Mouse (Mus musculus): ENCODE data around the gene Gpr153. TPM values are rescaled to one million over a fixed set of nuclear protein-coding genes. Genes with fewer than 3 reads are reported as not detected.

Gene Gpr153
- polyA plus RNA-seq, 1 experiment from 2014 or later: 9.5 TPM

GRCm38 (mm10) chr4:152270599-152270998, 3.4 kb upstream of the Gpr153 start:
- 80% methylated on average over 9 of the region's 9 CpGs for WGBS
- no peak for DNase-seq (ENCODE audit: low spot score, missing footprints)
- Histone ChIP-seq H3K4me3 (ENCODE audit: low read depth, low read length) (no peak overlapping the region), H3K36me3 (ENCODE audit: control insufficient read depth, insufficient read depth, low read length) (no peaks in the 10 kb centered on the region), H3K4me1 (ENCODE audit: control insufficient read depth, insufficient read depth, low read length) (peaks cover 15% of the 10 kb centered on the region), H3K9me3 (ENCODE audit: control insufficient read depth, low read length) (no peaks in the 10 kb centered on the region), H3K4me2 (no peak overlapping the region), H3K9ac (ENCODE audit: low read length) (no peak overlapping the region), H3K27me3 (ENCODE audit: control insufficient read depth, insufficient read depth, low read length) (peaks cover 18% of the 10 kb centered on the region), H3K27ac (ENCODE audit: low read depth, low read length) (no peak overlapping the region)
- ATAC-seq (ENCODE audit: low FRiP score): no peak

- H3K27me3 ChIP-seq (ENCODE audit: control insufficient read depth, insufficient read depth, low read length): peaks cover 23% of the 10 kb centered on the region
- H3K27ac ChIP-seq (ENCODE audit: low read depth, low read length): no peak overlapping the region
- 88% methylated on average over 11 of the region's 11 CpGs for WGBS
- H3K4me3 ChIP-seq (ENCODE audit: low read depth, low read length): no peak overlapping the region
- no peak overlapping the region for H3K4me2 ChIP-seq
- no peak for DNase-seq (ENCODE audit: low spot score, missing footprints)
- no peak for ATAC-seq (ENCODE audit: low FRiP score)
- H3K36me3 ChIP-seq (ENCODE audit: control insufficient read depth, insufficient read depth, low read length): no peaks in the 10 kb centered on the region
- peaks cover 15% of the 10 kb centered on the region for H3K4me1 ChIP-seq (ENCODE audit: control insufficient read depth, insufficient read depth, low read length)
- H3K9ac ChIP-seq (ENCODE audit: low read length): no peak overlapping the region
- no peaks in the 10 kb centered on the region for H3K9me3 ChIP-seq (ENCODE audit: control insufficient read depth, low read length)
Observed at GRCm38 (mm10) chr4:152271334-152271733, 2.7 kb upstream of the Gpr153 start.

DNA sequence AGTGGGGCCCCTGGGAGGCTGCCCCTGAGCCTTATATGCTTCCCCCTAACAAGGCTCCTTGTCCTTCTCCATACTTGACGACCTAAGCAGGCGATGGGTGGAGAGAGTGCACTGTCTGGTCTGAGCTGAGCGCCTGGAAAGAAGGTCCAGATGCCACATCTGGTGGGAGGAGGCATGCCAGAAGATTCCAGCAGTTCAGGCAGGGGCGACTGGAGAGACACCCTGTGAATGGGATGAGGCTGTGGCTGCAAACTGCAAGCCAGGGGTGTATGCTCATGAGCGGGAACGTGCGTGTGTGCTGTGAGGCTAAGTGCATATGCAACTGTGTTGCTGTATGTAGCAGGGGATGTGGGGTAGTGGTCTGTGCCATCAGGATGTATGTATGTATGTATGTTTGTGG, 2.0 kb upstream of the Gpr153 start:
- Histone ChIP-seq H3K4me2 (no peak overlapping the region), H3K9me3 (ENCODE audit: control insufficient read depth, low read length) (no peaks in the 10 kb centered on the region), H3K27ac (ENCODE audit: low read depth, low read length) (no peak overlapping the region), H3K9ac (ENCODE audit: low read length) (no peak overlapping the region), H3K36me3 (ENCODE audit: control insufficient read depth, insufficient read depth, low read length) (no peaks in the 10 kb centered on the region), H3K4me3 (ENCODE audit: low read depth, low read length) (no peak overlapping the region), H3K27me3 (ENCODE audit: control insufficient read depth, insufficient read depth, low read length) (peaks cover 26% of the 10 kb centered on the region), H3K4me1 (ENCODE audit: control insufficient read depth, insufficient read depth, low read length) (peaks cover 15% of the 10 kb centered on the region)
- WGBS: 61% methylated on average over 7 of the region's 7 CpGs
- ATAC-seq (ENCODE audit: low FRiP score) (no peak), DNase-seq (ENCODE audit: low spot score, missing footprints) (peak; percentile 73)

GRCm38 (mm10) chr4:152272449-152273049, 1.5 kb upstream of the Gpr153 start:
- DNase-seq (ENCODE audit: low spot score, missing footprints): peak; percentile 90
- Histone ChIP-seq H3K4me2 (no peak overlapping the region), H3K27ac (ENCODE audit: low read depth, low read length) (no peak overlapping the region; the same call in 1 of the 2 replicates), H3K27me3 (ENCODE audit: control insufficient read depth, insufficient read depth, low read length) (peaks cover 26% of the 10 kb centered on the region), H3K9me3 (ENCODE audit: control insufficient read depth, low read length) (no peaks in the 10 kb centered on the region), H3K4me1 (ENCODE audit: control insufficient read depth, insufficient read depth, low read length) (peaks cover 15% of the 10 kb centered on the region), H3K9ac (ENCODE audit: low read length) (no peak overlapping the region), H3K4me3 (ENCODE audit: low read depth, low read length) (no peak overlapping the region), H3K36me3 (ENCODE audit: control insufficient read depth, insufficient read depth, low read length) (no peaks in the 10 kb centered on the region)
- peak; percentile 1; the same call in 1 of the 2 replicates for ATAC-seq (ENCODE audit: low FRiP score)
- WGBS: 31% methylated on average over 9 of the region's 9 CpGs

GRCm38 (mm10) chr4:152273191-152273590, 841 bp upstream of the Gpr153 start:
- DNase-seq (ENCODE audit: low spot score, missing footprints): no peak
- peak; percentile 17; the same call in 1 of the 2 replicates for ATAC-seq (ENCODE audit: low FRiP score)
- Histone ChIP-seq H3K27ac (ENCODE audit: low read depth, low read length) (peak overlapping the region; percentile 55), H3K36me3 (ENCODE audit: control insufficient read depth, insufficient read depth, low read length) (no peaks in the 10 kb centered on the region), H3K27me3 (ENCODE audit: control insufficient read depth, insufficient read depth, low read length) (peaks cover 26% of the 10 kb centered on the region), H3K9me3 (ENCODE audit: control insufficient read depth, low read length) (no peaks in the 10 kb centered on the region), H3K4me2 (peak overlapping the region; percentile 97; the same call in 1 of the 2 replicates), H3K4me3 (ENCODE audit: low read depth, low read length) (no peak overlapping the region), H3K4me1 (ENCODE audit: control insufficient read depth, insufficient read depth, low read length) (peaks cover 15% of the 10 kb centered on the region), H3K9ac (ENCODE audit: low read length) (no peak overlapping the region; the same call in 1 of the 2 replicates)
- WGBS: 19% methylated on average over 3 of the region's 3 CpGs

GRCm38 (mm10) chr4:152274681-152275131, 674 bp downstream of the Gpr153 start:
- Histone ChIP-seq H3K4me3 (ENCODE audit: low read depth, low read length) (peak overlapping the region; percentile 54), H3K4me2 (peak overlapping the region; percentile 97), H3K9me3 (ENCODE audit: control insufficient read depth, low read length) (no peaks in the 10 kb centered on the region), H3K27me3 (ENCODE audit: control insufficient read depth, insufficient read depth, low read length) (peaks cover 26% of the 10 kb centered on the region), H3K27ac (ENCODE audit: low read depth, low read length) (0 out of 2 replicates have a peak overlapping the region, but pooled peaks have one; percentile 11), H3K4me1 (ENCODE audit: control insufficient read depth, insufficient read depth, low read length) (peaks cover 15% of the 10 kb centered on the region), H3K36me3 (ENCODE audit: control insufficient read depth, insufficient read depth, low read length) (no peaks in the 10 kb centered on the region), H3K9ac (ENCODE audit: low read length) (peak overlapping the region; percentile 76)
- DNase-seq (ENCODE audit: low spot score, missing footprints): peak; percentile 95
- ATAC-seq (ENCODE audit: low FRiP score): peak; percentile 56; the same call in 1 of the 2 replicates
- 1% methylated on average over 20 of the region's 20 CpGs for WGBS

GRCm38 (mm10) chr4:152276389-152277347, 2.6 kb downstream of the Gpr153 start:
- Histone ChIP-seq H3K9ac (ENCODE audit: low read length) (no peak overlapping the region), H3K36me3 (ENCODE audit: control insufficient read depth, insufficient read depth, low read length) (no peaks in the 10 kb centered on the region), H3K4me2 (no peak overlapping the region), H3K4me3 (ENCODE audit: low read depth, low read length) (no peak overlapping the region), H3K27me3 (ENCODE audit: control insufficient read depth, insufficient read depth, low read length) (peaks cover 43% of the 10 kb centered on the region), H3K9me3 (ENCODE audit: control insufficient read depth, low read length) (no peaks in the 10 kb centered on the region), H3K4me1 (ENCODE audit: control insufficient read depth, insufficient read depth, low read length) (peaks cover 15% of the 10 kb centered on the region), H3K27ac (ENCODE audit: low read depth, low read length) (no peak overlapping the region)
- no peak for ATAC-seq (ENCODE audit: low FRiP score)
- 52% methylated on average over 10 of the region's 10 CpGs for WGBS
- DNase-seq (ENCODE audit: low spot score, missing footprints): peak; percentile 86

DNA sequence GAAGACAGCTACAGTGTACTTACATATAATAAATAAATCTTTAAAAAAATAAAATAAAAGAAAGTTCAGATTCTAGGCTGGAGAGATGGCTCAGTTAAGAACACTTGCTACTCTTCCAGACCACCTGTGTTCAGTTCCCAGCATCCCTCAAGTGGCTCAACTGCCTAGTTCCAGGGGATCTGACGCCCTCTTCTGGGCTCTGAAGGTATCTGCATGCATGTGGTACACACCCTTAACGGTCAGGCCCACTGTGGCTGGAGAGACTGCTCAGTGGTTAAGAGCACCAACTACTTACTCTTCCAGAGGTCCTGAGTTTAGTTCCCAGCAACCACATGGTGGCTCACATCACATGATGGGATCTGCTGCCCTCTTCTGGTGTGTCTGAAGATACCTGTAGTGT, 3.9 kb downstream of the Gpr153 start:
- H3K27me3 ChIP-seq (ENCODE audit: control insufficient read depth, insufficient read depth, low read length): peaks cover 55% of the 10 kb centered on the region
- no peak for ATAC-seq (ENCODE audit: low FRiP score)
- no peak for DNase-seq (ENCODE audit: low spot score, missing footprints)
- peaks cover 18% of the 10 kb centered on the region for H3K4me1 ChIP-seq (ENCODE audit: control insufficient read depth, insufficient read depth, low read length)
- WGBS: 69% methylated on average over 2 of the region's 2 CpGs
- H3K9me3 ChIP-seq (ENCODE audit: control insufficient read depth, low read length): no peaks in the 10 kb centered on the region
- no peak overlapping the region for H3K4me2 ChIP-seq
- H3K36me3 ChIP-seq (ENCODE audit: control insufficient read depth, insufficient read depth, low read length): no peaks in the 10 kb centered on the region
- H3K4me3 ChIP-seq (ENCODE audit: low read depth, low read length): no peak overlapping the region
- no peak overlapping the region for H3K27ac ChIP-seq (ENCODE audit: low read depth, low read length)
- no peak overlapping the region for H3K9ac ChIP-seq (ENCODE audit: low read length)

GRCm38 (mm10) chr4:152278986-152279385, 5.0 kb downstream of the Gpr153 start:
- Histone ChIP-seq H3K36me3 (ENCODE audit: control insufficient read depth, insufficient read depth, low read length) (no peaks in the 10 kb centered on the region), H3K4me3 (ENCODE audit: low read depth, low read length) (no peak overlapping the region), H3K9ac (ENCODE audit: low read length) (no peak overlapping the region), H3K27me3 (ENCODE audit: control insufficient read depth, insufficient read depth, low read length) (peaks cover 60% of the 10 kb centered on the region), H3K9me3 (ENCODE audit: control insufficient read depth, low read length) (no peaks in the 10 kb centered on the region), H3K4me1 (ENCODE audit: control insufficient read depth, insufficient read depth, low read length) (peaks cover 18% of the 10 kb centered on the region), H3K27ac (ENCODE audit: low read depth, low read length) (no peak overlapping the region), H3K4me2 (no peak overlapping the region)
- no peak for DNase-seq (ENCODE audit: low spot score, missing footprints)
- 89% methylated on average over 23 of the region's 23 CpGs for WGBS
- ATAC-seq (ENCODE audit: low FRiP score): no peak
